Mouse (Mus musculus) mouse embryonic stem cell (cell line): ENCODE data around the gene Pip4k2b.

ENCODE experiments used
- in situ Hi-C, 2 experiments: fragments of 300-500 bp; cut with MboI; formaldehyde crosslinking; loops; 1 replicate in 1 of 2; 3 replicates in 1 of 2; pipeline ENCODE4 v1.14.3; 2019 to 2020; ENCODE audit warnings: low sequenced_read_pairs in 2 of 2, low pct_unique_long_range_greater_than_20kb in 1 of 2, mixed read lengths in 1 of 2; ENCODE audit not compliant: unreplicated experiment in 1 of 2

Pip4k2b gene

GRCm38 (mm10) chr11:97700746-97701580 is 43.5 kb downstream of the Pip4k2b start:
- in situ Hi-C loops, result loop anchor here in 1 of 2 experiments (5.0 kb wide), 2 partner anchors 36 to 64 kb away; no protein-coding TSS in a partner anchor

GRCm38 (mm10) chr11:97700003-97700745 is 44.3 kb downstream of the Pip4k2b start, which contains the start of gene Pcgf2:
Gene Pcgf2, minus strand, starts transcription at chr11:97700497.
- in situ Hi-C loops, result loop anchor here in 1 of 2 experiments (5.0 kb wide), 2 partner anchors 37 to 63 kb away; no protein-coding TSS in a partner anchor

GRCm38 (mm10) chr11:97699626-97700002 is 44.9 kb downstream of the Pip4k2b start:
- in situ Hi-C loops, result loop anchor here (5.0 kb wide), 3 partner anchors 38 to 67 kb away; no protein-coding TSS in a partner anchor

DNA sequence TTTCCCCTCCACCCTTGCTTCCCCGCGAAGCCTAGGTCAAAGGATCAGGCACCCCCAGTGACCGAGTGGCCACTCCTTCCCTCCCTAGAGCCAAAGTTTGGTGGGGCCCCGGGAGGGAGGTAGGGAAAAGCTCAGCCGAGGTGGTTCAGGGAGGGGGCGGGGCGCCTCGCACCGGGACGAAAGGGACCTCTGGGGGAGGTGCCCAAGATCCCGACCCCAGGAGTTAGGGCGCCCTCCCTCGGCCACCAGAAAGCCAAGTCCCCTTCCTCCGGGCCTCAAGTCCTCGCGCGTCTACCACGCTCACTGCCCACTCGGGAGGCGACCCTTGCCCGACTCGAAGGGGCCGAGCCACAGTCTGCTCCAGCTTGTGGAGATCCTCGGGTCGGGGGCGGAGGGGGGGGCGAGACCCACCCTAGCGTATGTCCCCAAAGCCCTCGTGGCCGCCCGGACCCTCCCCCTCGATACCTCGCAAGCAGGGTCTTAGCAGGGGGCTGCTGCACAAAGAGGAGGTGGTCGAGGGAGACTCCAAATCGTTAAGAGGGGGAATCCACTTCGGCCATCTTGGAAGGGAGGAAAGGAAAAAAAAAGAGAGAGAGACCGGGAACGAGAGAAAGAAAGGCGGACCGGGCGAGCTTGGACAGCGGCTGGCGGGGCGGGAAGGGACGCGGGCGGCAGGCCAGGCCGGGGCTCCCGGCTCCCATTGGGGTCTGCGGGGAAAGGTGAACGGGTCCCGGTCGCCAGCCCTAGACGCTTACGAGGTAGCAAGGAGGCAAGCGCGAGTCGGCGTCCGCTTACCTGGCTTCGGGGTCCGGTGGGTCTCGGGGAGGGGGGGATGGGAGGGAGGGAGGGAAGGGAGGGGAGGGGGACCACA is 45.5 kb downstream of the Pip4k2b start:
- in situ Hi-C loops, result loop anchor here in 1 of 2 experiments (5.0 kb wide), 1 partner anchor 67 kb away; no protein-coding TSS in a partner anchor

DNA sequence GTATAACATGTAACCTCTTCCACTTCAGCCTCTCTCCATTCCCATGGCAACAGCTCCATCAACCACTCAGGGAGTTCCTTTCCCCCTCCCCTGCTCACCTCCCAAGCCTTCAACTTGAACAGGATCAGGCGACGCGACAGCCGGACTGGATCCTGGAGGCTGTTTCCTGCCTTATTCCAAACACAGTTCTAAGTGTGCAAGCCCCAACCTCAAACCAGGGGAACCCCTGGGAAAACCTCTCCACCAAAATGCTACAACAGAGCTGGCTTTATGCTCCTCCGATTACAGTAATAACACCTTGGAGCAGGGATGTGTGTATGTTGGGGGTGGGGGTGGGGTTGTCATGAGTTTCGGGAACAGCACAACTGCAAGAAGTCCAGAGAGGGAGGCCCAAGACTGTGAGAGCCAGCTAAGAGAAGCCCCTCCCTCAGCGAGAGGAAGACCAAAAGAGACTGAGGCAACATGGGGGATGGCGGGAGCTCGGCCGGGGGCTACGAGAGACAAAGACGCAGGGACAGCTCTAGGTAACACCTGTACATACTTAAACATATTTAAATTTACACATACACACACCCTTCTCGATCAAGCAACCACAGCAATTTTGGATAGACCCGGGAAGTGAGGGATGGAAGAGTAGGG is 46.5 kb downstream of the Pip4k2b start:
- in situ Hi-C loops, result loop anchor here in 1 of 2 experiments (5.0 kb wide), 1 partner anchor 66 kb away; no protein-coding TSS in a partner anchor

DNA sequence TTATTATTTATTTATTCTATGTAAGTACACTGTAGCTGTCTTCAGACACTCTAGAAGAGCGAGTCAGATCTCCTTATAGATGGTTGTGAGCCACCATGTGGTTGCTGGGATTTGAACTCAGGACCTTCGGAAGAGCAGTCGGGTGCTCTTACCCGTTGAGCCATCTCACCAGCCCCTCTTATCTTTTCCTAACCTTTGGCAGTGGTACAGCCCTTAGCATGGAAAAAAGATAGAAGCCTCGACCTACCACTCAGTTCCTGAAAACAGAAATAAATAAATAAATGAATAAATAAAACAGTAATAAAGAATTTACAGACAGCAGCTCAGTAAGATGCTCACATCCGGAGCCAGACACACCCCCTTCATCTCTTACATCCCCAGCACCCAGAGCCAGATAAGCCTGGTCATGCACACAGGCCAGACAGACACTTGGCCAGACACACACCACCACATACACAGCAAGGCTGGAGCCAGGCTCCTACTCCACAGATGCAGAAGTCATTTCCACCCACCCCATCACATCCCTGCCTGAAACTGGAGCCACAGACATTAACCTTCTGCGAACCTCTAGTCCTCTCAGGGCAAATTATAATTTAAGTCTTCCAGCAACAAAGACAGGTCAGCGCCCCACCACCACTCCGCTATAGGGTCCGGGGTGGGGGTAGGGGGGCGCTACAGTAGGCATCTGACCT is 47.2 kb downstream of the Pip4k2b start:
- in situ Hi-C loops, result loop anchor here in 1 of 2 experiments (5.0 kb wide), 1 partner anchor 65 kb away; no protein-coding TSS in a partner anchor

DNA sequence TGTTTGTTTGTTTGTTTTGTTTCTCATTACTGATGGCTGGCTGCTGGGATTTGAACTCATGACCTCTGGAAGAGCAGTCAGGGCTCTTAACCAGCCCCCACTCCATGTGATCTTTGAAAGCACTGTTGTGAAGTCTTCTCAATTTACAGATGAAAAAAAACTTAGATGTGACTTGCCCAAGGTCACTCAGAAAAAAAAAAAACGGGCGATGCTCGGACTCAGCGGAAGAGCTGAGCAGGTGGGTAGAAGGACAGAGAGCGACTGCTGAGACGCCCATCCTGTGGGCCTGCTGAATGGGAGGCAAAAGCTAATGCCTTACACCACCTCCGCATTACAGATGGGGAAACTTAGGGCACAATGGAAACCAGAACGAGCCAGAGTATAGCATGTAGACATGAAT is 47.8 kb downstream of the Pip4k2b start:
- in situ Hi-C loops, result loop anchor here in 1 of 2 experiments (5.0 kb wide), 1 partner anchor 64 kb away; no protein-coding TSS in a partner anchor

GRCm38 (mm10) chr11:97695712-97696401 is 48.6 kb downstream of the Pip4k2b start:
- in situ Hi-C loops, result loop anchor here in 1 of 2 experiments (5.0 kb wide), 1 partner anchor 64 kb away; no protein-coding TSS in a partner anchor

- in situ Hi-C loops, result loop anchor here in 1 of 2 experiments (5.0 kb wide), 1 partner anchor 63 kb away; no protein-coding TSS in a partner anchor
Measured at GRCm38 (mm10) chr11:97694921-97695711, 49.4 kb downstream of the Pip4k2b start.

DNA sequence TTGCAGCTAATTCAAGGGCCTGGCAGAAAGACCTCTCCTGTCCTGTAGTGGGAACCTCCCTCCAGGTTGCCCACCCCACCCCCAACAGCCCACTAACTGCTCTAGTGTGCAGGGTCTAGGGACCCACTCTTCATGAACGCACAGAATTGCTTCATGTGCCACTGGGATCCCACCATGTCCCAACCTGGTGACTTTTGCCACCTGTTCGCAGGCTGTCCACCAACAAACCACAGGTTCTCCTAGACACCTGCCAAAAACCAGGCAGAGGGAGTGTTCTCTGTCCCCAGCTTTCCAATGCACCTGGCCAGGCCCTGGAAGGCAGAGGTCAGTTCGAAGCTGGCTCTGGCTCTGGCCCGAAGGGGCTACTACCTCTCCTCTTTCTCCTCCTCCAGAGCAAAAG is 50.1 kb downstream of the Pip4k2b start:
- in situ Hi-C loops, result no loop called here

DNA sequence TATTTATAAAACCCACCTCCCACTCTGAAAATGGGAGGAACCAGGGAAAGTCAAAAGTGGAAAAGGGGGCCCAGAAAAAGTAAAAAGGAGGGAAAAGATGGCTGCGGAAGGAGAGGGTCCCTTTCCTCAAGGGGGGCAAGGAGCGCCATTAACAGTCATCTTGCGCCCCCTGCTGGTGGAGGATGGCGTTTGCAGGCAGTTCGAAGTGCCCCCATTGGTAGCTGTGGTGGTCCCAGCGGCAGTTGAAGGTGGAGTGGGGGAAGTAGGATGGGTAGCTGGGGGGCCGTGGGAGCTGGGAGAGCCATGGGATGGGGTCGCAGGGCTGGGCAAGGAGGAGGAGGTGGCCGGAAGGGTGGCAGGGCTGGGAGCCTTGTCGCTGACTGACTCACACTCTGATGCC is 54.6 kb downstream of the Pip4k2b start:
- in situ Hi-C loops, result no loop called here

DNA sequence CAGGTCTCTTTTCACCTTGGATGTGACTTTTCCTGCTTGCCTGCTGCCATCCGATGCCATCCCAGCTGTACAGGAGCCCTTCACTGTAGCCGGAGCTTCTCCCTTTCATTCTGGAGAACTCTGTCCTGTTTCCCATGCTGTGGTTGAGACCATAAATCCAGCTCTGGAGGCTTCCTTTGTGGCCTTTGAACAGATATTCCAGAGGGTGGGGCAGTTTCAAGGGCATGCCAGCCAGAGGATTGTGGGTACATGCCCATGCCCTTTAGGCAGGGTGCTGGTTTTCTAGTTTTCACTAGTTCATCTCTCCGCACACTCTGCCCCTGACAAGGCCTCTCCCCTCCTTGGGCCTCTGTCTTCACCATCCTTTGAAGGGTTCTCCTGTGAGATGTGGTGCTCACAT is 57.4 kb downstream of the Pip4k2b start:
- in situ Hi-C loops, result no loop called here

- in situ Hi-C loops, result no loop called here
Measured at GRCm38 (mm10) chr11:97686322-97686908, 58.1 kb downstream of the Pip4k2b start.

DNA sequence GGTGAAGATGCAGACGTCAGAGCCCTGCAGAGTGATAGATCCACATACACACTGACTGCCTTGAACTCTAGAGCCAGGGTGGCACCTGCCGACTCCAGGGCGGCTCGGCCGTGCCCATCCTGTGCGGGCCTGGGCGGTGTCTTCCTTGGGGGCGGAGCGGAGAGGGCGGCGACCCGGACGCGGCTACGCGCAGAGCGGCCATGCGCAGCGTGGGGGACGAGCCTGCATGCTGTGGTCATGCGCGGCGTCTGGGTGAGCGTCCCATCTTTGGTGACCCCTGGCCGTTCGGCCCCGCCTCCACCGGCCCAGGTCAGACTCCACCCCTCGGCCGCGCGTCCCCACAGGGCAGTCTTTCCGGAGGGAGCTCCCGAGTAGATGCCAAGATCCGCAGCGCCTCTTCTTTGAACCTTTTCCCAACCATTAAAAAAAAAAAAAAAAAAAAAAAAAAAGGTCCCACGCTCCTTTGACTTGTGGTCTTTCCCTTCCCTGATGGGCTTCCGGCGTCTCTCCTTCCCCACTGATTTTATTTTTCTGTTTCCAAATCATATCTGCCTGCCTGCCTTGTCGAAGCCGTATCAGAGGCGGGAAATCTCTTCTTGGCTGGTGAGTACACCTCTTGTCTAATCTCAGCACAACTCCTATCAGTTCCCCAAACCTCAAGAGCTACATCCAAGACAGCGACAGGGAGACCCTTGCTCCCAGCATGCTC is 58.7 kb downstream of the Pip4k2b start, which contains the start of gene Cisd3:
Gene Cisd3, plus strand, starts transcription at position 214 of the 709 bp plus-strand sequence.
- in situ Hi-C loops, result no loop called here

- in situ Hi-C loops, result no loop called here
Measured at GRCm38 (mm10) chr11:97684766-97685165, 59.7 kb downstream of the Pip4k2b start.
